Mouse (Mus musculus) liver, embryonic 16.5 days (tissue): ENCODE data around the gene Aifm1. TPM values are rescaled to one million over a fixed set of nuclear protein-coding genes. Genes with fewer than 3 reads are reported as not detected.
A peak's percentile ranks its signal among the peaks of the same experiment; 100 is the strongest.

Source experiments
- ATAC-seq: fragments of 200-750 bp; cut with Nextera tagmentation; 2 replicates; pipeline ENCODE4 v1.8.0; 2017; ENCODE audit warnings: low read depth, mild to moderate bottlenecking, moderate number of reproducible peaks, moderate library complexity
- H3K27ac ChIP-seq: fragments of 300-500 bp; sonication (generic); 2 replicates; pipeline ENCODE4 v1.5.1; 2014; ENCODE audit warnings: mild to moderate bottlenecking, low read length
- H3K27me3 ChIP-seq: fragments of 300-500 bp; sonication (generic); 2 replicates; pipeline ENCODE4 v1.6.1; 2014; ENCODE audit warnings: low read depth, low read length, mixed read lengths; ENCODE audit not compliant: control insufficient read depth, insufficient read depth
- H3K36me3 ChIP-seq: fragments of 300-500 bp; sonication (generic); 2 replicates; pipeline ENCODE4 v1.6.1; 2014; ENCODE audit warnings: mild to moderate bottlenecking; ENCODE audit not compliant: control insufficient read depth, insufficient read depth
- H3K4me1 ChIP-seq: fragments of 300-500 bp; sonication (generic); 2 replicates; pipeline ENCODE4 v1.6.1; 2014; ENCODE audit warnings: low read depth, low read length, mixed read lengths; ENCODE audit not compliant: control insufficient read depth
- H3K4me2 ChIP-seq: fragments of 300-500 bp; sonication (generic); 2 replicates; pipeline ENCODE4 v1.6.1; 2014; ENCODE audit warnings: low read depth, low read length, mixed read lengths
- H3K4me3 ChIP-seq: fragments of 300-500 bp; sonication (generic); 2 replicates; pipeline ENCODE4 v1.5.1; 2014; ENCODE audit warnings: low read depth, mild to moderate bottlenecking, low read length
- H3K9ac ChIP-seq: fragments of 300-500 bp; sonication (generic); 2 replicates; pipeline ENCODE4 v1.6.1; 2014; ENCODE audit warnings: low read depth, low read length
- H3K9me3 ChIP-seq: fragments of 300-500 bp; sonication (generic); replicated peaks from 2 replicates; pipeline ENCODE4 v1.6.1; 2016; ENCODE audit warnings: low read length; ENCODE audit not compliant: control insufficient read depth
- WGBS: fragments of 180-500 bp; shearing (Covaris S2); extraction: QIAGEN DNeasy Blood & Tissue Kit; methylation state at CpG from one replicate; pipeline ENCODE4 v1.1.7; 2014; ENCODE audit not compliant: insufficient replicate concordance; 5-methylcytosine and 5-hydroxymethylcytosine counted together
- polyA plus RNA-seq: library from polyadenylated mRNA; unstranded; fragments of >200 nt; fragmentation: Nextera tagmentation; extraction: Ambion mirVana; gene quantifications from 2 replicates; pipeline ENCODE4 v1.2.1, GENCODE M21; 2015

The Aifm1 gene
- polyA plus RNA-seq, 1 experiment from 2014 or later, result 63.9 TPM

DNA sequence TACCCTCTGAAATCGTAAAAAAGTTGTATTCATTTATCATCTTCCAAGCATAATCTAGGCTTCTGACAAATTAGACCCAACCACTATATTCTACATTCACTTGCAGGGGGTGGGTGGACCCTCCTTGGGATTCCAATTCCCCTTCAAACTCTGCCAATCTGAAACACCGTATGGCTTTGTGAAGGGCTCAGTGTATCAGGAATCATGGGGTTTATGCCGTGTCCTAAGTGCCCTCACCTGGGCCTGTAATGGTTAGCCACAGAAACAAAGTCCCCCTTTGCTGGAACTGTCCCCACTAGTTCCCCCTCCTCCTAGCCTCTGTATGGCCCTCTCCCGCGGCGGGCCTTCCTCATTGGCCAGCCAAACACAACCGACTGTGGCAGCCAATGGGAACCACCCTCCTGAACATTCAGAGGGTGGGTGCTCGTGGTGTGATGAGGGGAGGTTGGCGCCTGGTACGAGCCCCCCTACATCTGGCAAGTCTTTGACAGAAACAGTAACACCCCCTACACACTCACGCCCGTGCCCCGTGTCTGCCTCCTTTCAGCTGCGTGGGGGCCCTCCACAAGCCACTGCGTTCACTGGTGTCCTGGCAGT is 4.9 kb upstream of the Aifm1 start:
- Histone ChIP-seq H3K4me2 (peak overlapping the region; percentile 60), H3K27me3 (peaks cover 13% of the 10 kb centered on the region), H3K9ac (no peak overlapping the region), H3K4me1 (no peaks in the 10 kb centered on the region; the same call in 1 of the 2 replicates), H3K27ac (no peak overlapping the region), H3K9me3 (no peaks in the 10 kb centered on the region), H3K36me3 (no peaks in the 10 kb centered on the region), H3K4me3 (peak overlapping the region; percentile 41)
- ATAC-seq, result no peak
- WGBS, result 30% methylated on average over 15 of the region's 15 CpGs

DNA sequence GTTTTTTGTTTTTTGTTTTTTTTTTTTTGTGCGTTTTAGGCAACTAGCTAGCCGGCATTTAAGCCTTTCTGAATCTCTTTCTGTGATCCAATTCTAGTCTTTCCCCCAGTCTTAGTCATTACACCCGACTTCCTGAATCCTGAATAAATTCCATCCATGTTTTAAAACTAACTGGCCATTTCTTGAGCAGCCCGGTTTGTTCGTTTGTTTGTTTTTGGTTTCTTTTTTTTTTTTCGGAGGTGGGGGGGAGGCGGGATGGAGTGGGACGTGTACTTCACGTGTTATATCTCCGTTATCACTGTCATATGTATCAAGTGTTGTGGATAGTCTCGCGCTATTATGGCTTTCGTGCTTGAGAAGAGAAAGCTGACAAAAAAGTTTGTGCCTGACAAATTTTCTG is 461 bp upstream of the Aifm1 start:
- H3K4me3 ChIP-seq, result peak overlapping the region; percentile 74
- H3K27ac ChIP-seq, result no peak overlapping the region; the same call in 1 of the 2 replicates
- no peak for ATAC-seq
- peak overlapping the region; percentile 73 for H3K4me2 ChIP-seq
- H3K4me1 ChIP-seq, result no peaks in the 10 kb centered on the region; the same call in 1 of the 2 replicates
- peaks cover 2% of the 10 kb centered on the region for H3K27me3 ChIP-seq
- WGBS, result 13% methylated on average over 13 of the region's 13 CpGs
- peak overlapping the region; percentile 36 for H3K9ac ChIP-seq
- no peaks in the 10 kb centered on the region for H3K9me3 ChIP-seq
- no peaks in the 10 kb centered on the region for H3K36me3 ChIP-seq

DNA sequence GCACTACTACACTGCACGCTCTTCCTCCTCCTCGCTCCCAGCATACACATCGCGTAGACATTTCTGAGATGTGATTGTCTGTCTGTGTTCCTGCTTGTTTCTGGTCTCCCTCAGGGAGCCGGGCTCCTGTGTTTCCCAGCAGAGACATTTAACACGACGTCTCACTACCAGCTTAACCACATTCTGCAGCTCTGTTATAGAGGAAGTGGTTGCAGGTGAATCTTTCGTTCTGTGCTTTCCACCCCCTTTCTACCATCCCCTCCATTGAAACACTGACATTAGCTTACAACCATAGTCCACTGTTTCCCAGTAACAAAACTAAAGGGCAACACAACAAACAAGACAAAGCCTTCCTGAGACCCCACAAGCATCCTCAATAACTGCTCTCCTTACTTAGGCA is 19.6 kb downstream of the Aifm1 start:
- no peaks in the 10 kb centered on the region for H3K36me3 ChIP-seq

DNA sequence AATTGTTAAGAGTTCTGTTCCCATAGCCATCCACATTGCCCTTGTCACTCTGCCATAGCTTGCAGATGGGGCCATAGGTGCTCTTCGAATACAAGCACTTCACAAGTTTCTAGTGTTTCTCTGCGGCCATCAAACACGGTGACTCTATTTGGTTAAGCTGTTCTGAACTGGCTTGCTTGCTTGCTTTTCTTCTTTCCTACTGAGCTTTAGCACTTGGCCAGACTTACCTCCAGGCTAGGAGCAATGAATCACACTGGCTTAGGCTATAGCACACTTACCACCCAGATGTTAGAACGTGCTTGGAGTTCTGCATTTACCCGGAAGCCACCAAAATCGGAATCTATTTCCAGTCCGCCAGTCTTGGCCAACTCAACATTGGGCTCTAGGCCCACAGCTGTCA is 31.7 kb downstream of the Aifm1 start:
- Histone ChIP-seq H3K4me3 (no peak overlapping the region), H3K4me2 (no peak overlapping the region), H3K36me3 (no peaks in the 10 kb centered on the region), H3K27me3 (no peaks in the 10 kb centered on the region), H3K9ac (no peak overlapping the region), H3K4me1 (no peaks in the 10 kb centered on the region), H3K9me3 (no peaks in the 10 kb centered on the region), H3K27ac (no peak overlapping the region)
- WGBS, result 81% methylated on average over 7 of the region's 7 CpGs
- no peak for ATAC-seq

More for the DNA sequence above, 19.6 kb downstream of the Aifm1 start:
- Histone ChIP-seq H3K27ac (no peak overlapping the region), H3K27me3 (no peaks in the 10 kb centered on the region), H3K4me1 (no peaks in the 10 kb centered on the region), H3K9me3 (no peaks in the 10 kb centered on the region), H3K4me3 (no peak overlapping the region), H3K4me2 (no peak overlapping the region), H3K9ac (no peak overlapping the region)
- 73% methylated on average over 8 of the region's 8 CpGs for WGBS
- no peak for ATAC-seq

DNA sequence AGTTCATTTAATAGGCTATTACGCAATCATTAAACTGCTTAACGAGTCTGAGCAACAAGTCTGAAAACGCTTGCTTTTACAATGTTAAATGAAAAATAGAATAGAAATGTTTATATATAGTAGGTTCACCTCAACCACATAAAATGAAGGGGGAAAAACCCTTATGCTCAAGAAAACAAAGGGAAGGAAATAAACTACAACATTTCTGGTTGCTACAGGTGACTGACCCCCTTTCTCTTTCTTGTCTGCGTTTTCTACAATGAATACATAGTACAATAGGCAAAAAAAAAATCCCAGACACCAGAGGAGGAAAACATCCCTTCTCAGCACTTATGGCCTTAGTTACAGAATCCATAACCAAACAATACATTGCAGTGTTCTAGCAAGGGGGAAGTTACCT is 32.3 kb downstream of the Aifm1 start:
- 69% methylated on average over 4 of the region's 4 CpGs for WGBS

DNA sequence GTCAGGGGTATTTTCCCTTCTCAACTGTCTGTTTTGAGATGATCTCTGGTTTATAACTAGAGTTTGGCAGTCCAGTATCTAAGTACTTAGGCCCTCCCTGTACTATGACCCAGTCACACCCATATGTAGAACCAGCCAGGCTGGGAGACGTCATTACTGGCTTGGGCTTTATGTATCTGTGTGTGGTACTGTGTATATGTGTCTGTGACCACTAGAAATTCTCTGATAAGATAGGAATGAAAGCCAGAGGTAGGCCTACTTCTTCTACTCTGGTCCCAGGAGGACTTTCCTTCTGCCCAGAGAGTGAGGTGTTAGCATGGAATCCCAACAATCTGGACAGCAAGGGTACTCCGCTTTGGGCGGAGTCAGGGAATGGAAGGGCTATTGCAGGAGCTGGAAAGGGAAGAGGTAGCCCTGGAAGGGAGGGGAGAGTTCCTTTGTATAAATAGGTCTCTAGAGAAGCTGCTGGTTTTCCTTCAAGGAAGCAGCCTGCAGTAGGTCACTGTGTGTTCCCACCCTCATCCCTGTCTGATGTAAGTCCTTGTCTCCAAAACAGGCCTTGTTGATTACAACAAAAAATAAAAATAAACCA is 45.9 kb downstream of the Aifm1 start:
- WGBS, result 53% methylated on average over 3 of the region's 3 CpGs
- Histone ChIP-seq H3K4me3 (no peak overlapping the region), H3K36me3 (no peaks in the 10 kb centered on the region), H3K4me2 (no peak overlapping the region), H3K9ac (no peak overlapping the region), H3K27ac (no peak overlapping the region), H3K4me1 (no peaks in the 10 kb centered on the region), H3K9me3 (no peaks in the 10 kb centered on the region), H3K27me3 (no peaks in the 10 kb centered on the region)
- ATAC-seq, result no peak

More for the DNA sequence above, 32.3 kb downstream of the Aifm1 start:
- no peak for ATAC-seq
- Histone ChIP-seq H3K9me3 (no peaks in the 10 kb centered on the region), H3K27ac (no peak overlapping the region), H3K4me1 (no peaks in the 10 kb centered on the region), H3K4me2 (no peak overlapping the region), H3K27me3 (no peaks in the 10 kb centered on the region), H3K4me3 (no peak overlapping the region), H3K36me3 (no peaks in the 10 kb centered on the region), H3K9ac (no peak overlapping the region)

DNA sequence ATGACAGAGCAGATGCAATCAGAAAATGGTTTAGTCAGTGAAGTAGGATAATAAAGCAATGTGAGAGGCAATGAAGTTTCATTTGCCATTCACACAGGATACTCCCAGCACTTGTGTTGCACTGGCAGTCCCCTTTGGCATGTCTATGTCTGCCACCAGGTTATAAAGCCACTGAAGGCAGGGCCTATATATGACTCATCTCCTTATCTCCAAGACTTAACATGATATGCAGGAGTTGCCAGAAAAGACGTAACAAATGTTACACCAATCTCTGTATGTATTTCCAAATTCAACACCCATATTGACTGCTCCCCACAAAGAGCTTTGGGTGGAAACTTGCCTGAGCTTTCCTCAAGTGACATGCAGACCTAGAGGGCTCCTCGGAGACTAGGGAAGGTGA is 47.2 kb downstream of the Aifm1 start:
- H3K27ac ChIP-seq, result no peak overlapping the region
- ATAC-seq, result no peak
- no peaks in the 10 kb centered on the region for H3K4me1 ChIP-seq
- no peak overlapping the region for H3K4me3 ChIP-seq
- no peaks in the 10 kb centered on the region for H3K9me3 ChIP-seq
- no peaks in the 10 kb centered on the region for H3K27me3 ChIP-seq
- 40% methylated on average over 2 of the region's 2 CpGs for WGBS
- H3K4me2 ChIP-seq, result no peak overlapping the region
- no peaks in the 10 kb centered on the region for H3K36me3 ChIP-seq
- no peak overlapping the region for H3K9ac ChIP-seq

DNA sequence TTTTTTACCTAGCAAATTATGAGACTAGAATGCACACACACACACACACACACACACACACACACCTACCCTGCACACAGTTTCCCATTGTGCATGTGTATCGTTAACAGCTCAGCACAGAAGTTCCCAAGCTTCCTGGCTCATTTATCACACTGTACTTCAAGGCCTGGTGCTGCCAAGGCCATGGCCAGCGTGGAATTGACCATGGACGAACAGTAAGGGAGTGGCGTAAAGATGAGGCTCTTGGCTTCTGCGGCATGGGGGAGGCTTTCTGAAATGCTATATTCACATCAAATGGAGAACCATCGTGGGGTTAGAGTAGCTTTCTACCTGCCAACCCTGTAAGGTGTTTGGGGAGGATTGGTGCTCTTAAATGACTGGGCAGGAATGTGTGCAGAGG is 48.9 kb downstream of the Aifm1 start:
- no peak overlapping the region for H3K9ac ChIP-seq
- no peaks in the 10 kb centered on the region for H3K4me1 ChIP-seq
- H3K9me3 ChIP-seq, result no peaks in the 10 kb centered on the region
- no peak overlapping the region for H3K4me3 ChIP-seq
- ATAC-seq, result no peak
- no peaks in the 10 kb centered on the region for H3K36me3 ChIP-seq
- no peak overlapping the region for H3K4me2 ChIP-seq
- WGBS, result 74% methylated on average over 6 of the region's 6 CpGs
- no peaks in the 10 kb centered on the region for H3K27me3 ChIP-seq
- H3K27ac ChIP-seq, result no peak overlapping the region

DNA sequence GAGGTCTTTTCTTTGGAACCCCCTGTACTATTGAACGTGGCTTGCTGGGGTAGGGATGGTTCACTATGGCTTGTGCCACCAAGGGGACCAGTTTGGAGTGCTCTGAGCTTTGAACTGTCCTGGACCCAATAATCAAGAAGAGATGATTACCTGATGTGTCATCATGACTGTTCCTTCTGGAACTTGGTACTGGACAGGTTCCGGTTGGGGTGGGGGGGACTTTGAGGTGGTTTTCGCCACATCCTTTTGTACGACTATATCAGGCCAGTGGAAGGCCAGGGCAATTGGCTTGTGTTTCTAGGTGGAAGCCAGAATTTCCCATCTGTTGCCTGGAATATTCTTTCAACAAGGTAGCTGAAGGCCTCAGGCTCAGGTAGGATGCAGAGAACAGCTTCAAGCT is 49.7 kb downstream of the Aifm1 start:
- H3K4me1 ChIP-seq, result no peaks in the 10 kb centered on the region
- no peaks in the 10 kb centered on the region for H3K27me3 ChIP-seq
- no peak overlapping the region for H3K4me2 ChIP-seq
- no peak overlapping the region for H3K9ac ChIP-seq
- H3K27ac ChIP-seq, result no peak overlapping the region
- WGBS, result 83% methylated on average over 4 of the region's 4 CpGs
- H3K4me3 ChIP-seq, result no peak overlapping the region
- no peaks in the 10 kb centered on the region for H3K36me3 ChIP-seq
- H3K9me3 ChIP-seq, result no peaks in the 10 kb centered on the region
- no peak for ATAC-seq
